Mouse (Mus musculus) Patski (cell line): ENCODE results near the gene Stx16. TPM values are rescaled to one million over a fixed set of nuclear protein-coding genes. Genes with fewer than 3 reads are reported as not detected.

Experiments
- ATAC-seq: fragments of 100-300 bp; one replicate; pipeline ENCODE4 v1.8.0; 2021
- CTCF ChIA-PET: fragments of 350-600 bp; sonication (Branson Sonifier 250); formaldehyde crosslinking; loops from one replicate; lab custom pipeline; 2022; ENCODE audit warnings: inconsistent platforms; lab: Charles Lee
- POLR2A ChIA-PET: fragments of 350-600 bp; sonication (Branson Sonifier 250); formaldehyde crosslinking; loops from one replicate; lab custom pipeline; 2022; ENCODE audit warnings: antibody characterized with exemption, inconsistent platforms; lab: Charles Lee
- DNase-seq: peaks from one replicate; pipeline ENCODE4 v3.0.0-alpha.2; 2011; ENCODE audit warnings: low read depth, low spot score
- H3K27me3 ChIP-seq: fragments of 371-371 bp; one replicate; pipeline ENCODE4 v1.5.1; 2021
- CTCF ChIP-seq: fragments of 100-300 bp; IDR thresholded peaks from one replicate; pipeline ENCODE4 v1.5.1; 2021
- in situ Hi-C: fragments of 300-500 bp; cut with MboI; formaldehyde crosslinking; loops from 3 replicates; pipeline ENCODE4 v1.11.1; 2018; ENCODE audit warnings: low pct_unique_long_range_greater_than_20kb, mixed read lengths
- polyA plus RNA-seq: library from polyadenylated mRNA; unstranded; gene quantifications from one replicate; pipeline ENCODE4 v1.2.3, GENCODE M21; 2021

The Stx16 gene
- polyA plus RNA-seq, 1 experiment from 2014 or later = 42.4 TPM

DNA sequence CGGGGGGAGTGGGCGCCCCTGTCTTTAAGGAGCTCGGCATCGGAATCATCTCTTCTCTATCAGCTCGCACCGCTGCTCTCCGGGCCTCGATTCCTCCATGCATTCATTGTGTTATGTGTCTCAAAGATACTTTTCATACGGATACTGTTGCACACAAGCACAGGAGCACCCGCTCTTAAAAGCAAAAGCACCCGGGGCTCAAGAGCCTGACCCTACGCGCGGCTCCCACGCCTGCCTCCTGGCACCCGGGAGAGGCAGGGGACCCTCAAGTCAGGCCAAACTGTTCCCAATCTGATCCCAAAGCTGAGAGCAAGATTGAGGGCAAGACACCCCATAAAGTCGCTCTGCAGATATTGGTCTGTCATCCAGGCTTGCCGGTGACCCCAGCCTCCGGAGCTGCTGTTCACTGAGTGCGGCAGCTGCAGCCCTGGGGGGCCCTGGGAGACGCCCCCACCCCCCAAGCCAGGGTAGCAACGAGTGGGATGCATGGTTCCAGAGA, 987 bp upstream of the Stx16 start:
- ChIA-PET POLR2A (interaction anchor here (0.8 kb wide), 1 partner anchor 42 kb away, joined by 4 read pairs; no protein-coding TSS in a partner anchor), CTCF (interaction anchor here (2.0 kb wide), 1 partner anchor 10 kb away, joined by 5 read pairs; no protein-coding TSS in a partner anchor)
- no peaks in the 10 kb centered on the region for H3K27me3 ChIP-seq
- DNase-seq (no peak), ATAC-seq (no peak)
- in situ Hi-C loops = loop anchor here (5.0 to 25.0 kb wide), 3 partner anchors 207 to 387 kb away; partner anchors contain the start of genes Atp5e, Gnas, Prelid3b and Tubb1
- no peak for TF ChIP-seq CTCF

GRCm38 (mm10) chr2:174076433-174076824, 321 bp downstream of the Stx16 start:
- POLR2A ChIA-PET = interaction anchor here (1.1 kb wide), 1 partner anchor 333 kb away, joined by 5 read pairs; no protein-coding TSS in a partner anchor
- ATAC-seq = peak; percentile 90
- in situ Hi-C loops = loop anchor here (5.0 to 25.0 kb wide), 3 partner anchors 206 to 386 kb away; partner anchors contain the start of genes Atp5e, Gnas, Prelid3b and Tubb1
- no peak for DNase-seq
- H3K27me3 ChIP-seq = no peaks in the 10 kb centered on the region
- no peak for TF ChIP-seq CTCF
- CTCF ChIA-PET = interaction anchor here (2.0 kb wide), 1 partner anchor 9 kb away, joined by 5 read pairs; no protein-coding TSS in a partner anchor

- ChIA-PET POLR2A (interaction anchor here (0.7 to 1.1 kb wide), 2 partner anchors 234 to 334 kb away, joined by 4 to 5 read pairs; no protein-coding TSS in a partner anchor), CTCF (interaction anchor here (2.0 kb wide), 1 partner anchor 8 kb away, joined by 5 read pairs; no protein-coding TSS in a partner anchor)
- no peaks in the 10 kb centered on the region for H3K27me3 ChIP-seq
- in situ Hi-C loops = loop anchor here (5.0 to 25.0 kb wide), 3 partner anchors 205 to 385 kb away; partner anchors contain the start of genes Atp5e, Gnas, Prelid3b and Tubb1
- TF ChIP-seq CTCF = no peak
- ATAC-seq (no peak), DNase-seq (no peak)
These were observed 1.0 kb downstream of the Stx16 start for GRCm38 (mm10) chr2:174077004-174077695.

GRCm38 (mm10) chr2:174077776-174078338, 1.7 kb downstream of the Stx16 start:
- in situ Hi-C loops = loop anchor here (5.0 to 25.0 kb wide), 3 partner anchors 204 to 384 kb away; partner anchors contain the start of genes Atp5e, Gnas, Prelid3b and Tubb1
- ChIA-PET CTCF (no interaction called here), POLR2A (interaction anchor here (0.7 to 1.1 kb wide), 2 partner anchors 47 to 233 kb away, joined by 3 to 4 read pairs; no protein-coding TSS in a partner anchor)
- DNase-seq (no peak), ATAC-seq (no peak)
- TF ChIP-seq CTCF = no peak
- H3K27me3 ChIP-seq = no peaks in the 10 kb centered on the region

GRCm38 (mm10) chr2:174081833-174082232, 5.7 kb downstream of the Stx16 start:
- ChIA-PET CTCF (no interaction called here), POLR2A (no interaction called here)
- in situ Hi-C loops = loop anchor here (25.0 kb wide), 1 partner anchor 380 kb away; the partner anchor contains the start of genes Atp5e, Prelid3b and Tubb1
- H3K27me3 ChIP-seq = no peaks in the 10 kb centered on the region
- no peak for TF ChIP-seq CTCF
- ATAC-seq = no peak
- no peak for DNase-seq

- no peak for TF ChIP-seq CTCF
- ATAC-seq = no peak
- no peaks in the 10 kb centered on the region for H3K27me3 ChIP-seq
- DNase-seq = no peak
- ChIA-PET POLR2A (no interaction called here), CTCF (interaction anchor here (1.2 kb wide), 1 partner anchor 10 kb away, joined by 3 read pairs; no protein-coding TSS in a partner anchor)
- in situ Hi-C loops = loop anchor here (25.0 kb wide), 1 partner anchor 380 kb away; the partner anchor contains the start of genes Atp5e, Prelid3b and Tubb1
These were observed 6.3 kb downstream of the Stx16 start for GRCm38 (mm10) chr2:174082380-174082918.

- H3K27me3 ChIP-seq = no peaks in the 10 kb centered on the region
- ChIA-PET POLR2A (no interaction called here), CTCF (interaction anchor here (1.7 kb wide), 1 partner anchor 10 kb away, joined by 6 read pairs; no protein-coding TSS in a partner anchor)
- no peak for ATAC-seq
- no peak for TF ChIP-seq CTCF
- DNase-seq = no peak
- in situ Hi-C loops = loop anchor here (25.0 kb wide), 1 partner anchor 367 kb away; the partner anchor contains the start of genes Atp5e, Prelid3b and Tubb1
These were observed 19.0 kb downstream of the Stx16 start for GRCm38 (mm10) chr2:174095086-174095485.

- no peak for TF ChIP-seq CTCF
- in situ Hi-C loops = no loop called here
- no peak for DNase-seq
- ChIA-PET CTCF (interaction anchor here (1.6 kb wide), 1 partner anchor 11 kb away, joined by 7 read pairs; no protein-coding TSS in a partner anchor), POLR2A (no interaction called here)
- no peak for ATAC-seq
- H3K27me3 ChIP-seq = no peaks in the 10 kb centered on the region
These were observed 26.3 kb downstream of the Stx16 start for GRCm38 (mm10) chr2:174102399-174102798.

- POLR2A ChIA-PET = no interaction called here
- no peak for ATAC-seq
- CTCF ChIA-PET = no interaction called here
- TF ChIP-seq CTCF = no peak
- H3K27me3 ChIP-seq = no peaks in the 10 kb centered on the region
- DNase-seq = no peak
- in situ Hi-C loops = no loop called here
These were observed 27.4 kb downstream of the Stx16 start for GRCm38 (mm10) chr2:174103527-174103926.
